Mouse (Mus musculus) lung, embryonic 15.5 days (tissue): ENCODE results near the gene Iqca. TPM values are rescaled to one million over a fixed set of nuclear protein-coding genes. Genes with fewer than 3 reads are reported as not detected.

ENCODE experiments used
- ATAC-seq: fragments of 200-750 bp; cut with Nextera tagmentation; 2 replicates; pipeline ENCODE4 v1.8.0; 2017; ENCODE audit warnings: moderate number of reproducible peaks, borderline replicate concordance; ENCODE audit not compliant: low FRiP score, low TSS enrichment; ENCODE audit errors: extremely low read depth
- H3K27ac ChIP-seq: fragments of 300-500 bp; sonication (generic); 2 replicates; pipeline ENCODE4 v1.5.1; 2015; ENCODE audit warnings: moderate library complexity, mild to moderate bottlenecking, inconsistent platforms
- H3K27me3 ChIP-seq: fragments of 300-500 bp; sonication (generic); 2 replicates; pipeline ENCODE4 v1.6.1; 2015; ENCODE audit warnings: inconsistent platforms
- H3K36me3 ChIP-seq: fragments of 300-500 bp; sonication (generic); 2 replicates; pipeline ENCODE4 v1.6.1; 2015; ENCODE audit warnings: inconsistent platforms
- H3K4me1 ChIP-seq: fragments of 300-500 bp; sonication (generic); 2 replicates; pipeline ENCODE4 v1.6.1; 2015; ENCODE audit warnings: inconsistent platforms
- H3K4me2 ChIP-seq: fragments of 300-500 bp; sonication (generic); 2 replicates; pipeline ENCODE4 v1.6.1; 2015; ENCODE audit warnings: inconsistent platforms, mild to moderate bottlenecking, moderate library complexity
- H3K4me3 ChIP-seq: fragments of 300-500 bp; sonication (generic); 2 replicates; pipeline ENCODE4 v1.5.1; 2015; ENCODE audit warnings: mild to moderate bottlenecking, inconsistent platforms
- H3K9ac ChIP-seq: fragments of 300-500 bp; sonication (generic); 2 replicates; pipeline ENCODE4 v1.6.1; 2015; ENCODE audit warnings: inconsistent platforms
- H3K9me3 ChIP-seq: fragments of 300-500 bp; sonication (generic); 2 replicates; pipeline ENCODE4 v1.6.1; 2016; ENCODE audit warnings: inconsistent platforms
- WGBS: fragments of 180-500 bp; shearing (Covaris S2); methylation state at CpG from one replicate; pipeline ENCODE4 v1.1.7; 2015; 5-methylcytosine and 5-hydroxymethylcytosine counted together
- polyA plus RNA-seq: library from polyadenylated mRNA; unstranded; fragments of >200 nt; fragmentation: Nextera tagmentation; extraction: Ambion mirVana; gene quantifications from 2 replicates; pipeline ENCODE4 v1.2.1, GENCODE M21; 2015

Gene Iqca
- polyA plus RNA-seq, 1 experiment from 2014 or later = 0.54 TPM

DNA sequence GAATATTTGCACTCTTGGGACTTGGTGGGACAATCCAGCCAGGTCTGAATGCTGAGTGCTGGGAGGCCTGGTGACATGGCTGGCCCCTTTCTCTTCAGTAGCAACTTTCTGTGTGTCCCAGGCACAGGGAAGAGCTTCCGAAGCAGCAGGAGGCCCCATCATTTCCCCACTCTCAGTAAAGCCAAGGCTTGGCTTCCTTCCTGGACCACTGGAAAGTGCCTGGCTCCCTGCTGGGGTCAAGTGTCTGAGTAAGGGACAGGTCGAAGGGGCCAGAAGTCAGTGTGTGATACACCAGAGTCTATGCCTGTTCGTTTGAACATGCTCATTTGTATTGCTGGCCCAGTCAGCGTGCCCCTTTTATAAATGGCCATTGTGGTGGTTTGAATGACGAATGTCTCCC is 152.2 kb downstream of the Iqca start:
- H3K36me3 ChIP-seq = no peaks in the 10 kb centered on the region
- no peak overlapping the region for H3K4me2 ChIP-seq
- no peak for ATAC-seq
- peaks cover 8% of the 10 kb centered on the region; the same call in 1 of the 2 replicates for H3K27me3 ChIP-seq
- no peaks in the 10 kb centered on the region for H3K9me3 ChIP-seq
- H3K4me3 ChIP-seq = no peak overlapping the region
- no peak overlapping the region for H3K9ac ChIP-seq
- 39% methylated on average over 5 of the region's 5 CpGs for WGBS
- no peaks in the 10 kb centered on the region; the same call in 1 of the 2 replicates for H3K4me1 ChIP-seq
- no peak overlapping the region for H3K27ac ChIP-seq

DNA sequence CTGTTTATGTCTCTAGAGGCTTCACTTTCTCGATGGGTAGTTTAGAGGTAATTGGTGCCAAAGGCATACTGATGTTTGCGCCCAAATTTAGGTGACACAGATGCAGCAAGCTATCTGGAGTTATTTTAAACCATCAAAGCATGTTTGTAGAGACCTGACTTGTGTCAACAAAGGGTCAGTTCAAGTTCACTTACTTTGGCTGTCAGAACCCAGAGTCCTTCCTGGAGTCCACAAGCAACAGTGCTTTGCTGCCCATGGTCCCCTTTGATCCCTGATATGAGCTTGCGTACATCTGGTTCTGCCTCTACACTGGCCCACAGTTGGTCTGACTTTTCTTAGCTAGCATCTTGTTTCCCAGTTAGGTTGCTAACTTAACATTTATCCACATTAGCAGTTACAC is 153.3 kb downstream of the Iqca start:
- H3K4me3 ChIP-seq = no peak overlapping the region
- peaks cover 19% of the 10 kb centered on the region for H3K27me3 ChIP-seq
- H3K9ac ChIP-seq = no peak overlapping the region
- no peak overlapping the region for H3K4me2 ChIP-seq
- no peaks in the 10 kb centered on the region for H3K9me3 ChIP-seq
- no peak for ATAC-seq
- 68% methylated on average over 3 of the region's 3 CpGs for WGBS
- no peaks in the 10 kb centered on the region for H3K36me3 ChIP-seq
- H3K27ac ChIP-seq = no peak overlapping the region
- no peaks in the 10 kb centered on the region; the same call in 1 of the 2 replicates for H3K4me1 ChIP-seq

DNA sequence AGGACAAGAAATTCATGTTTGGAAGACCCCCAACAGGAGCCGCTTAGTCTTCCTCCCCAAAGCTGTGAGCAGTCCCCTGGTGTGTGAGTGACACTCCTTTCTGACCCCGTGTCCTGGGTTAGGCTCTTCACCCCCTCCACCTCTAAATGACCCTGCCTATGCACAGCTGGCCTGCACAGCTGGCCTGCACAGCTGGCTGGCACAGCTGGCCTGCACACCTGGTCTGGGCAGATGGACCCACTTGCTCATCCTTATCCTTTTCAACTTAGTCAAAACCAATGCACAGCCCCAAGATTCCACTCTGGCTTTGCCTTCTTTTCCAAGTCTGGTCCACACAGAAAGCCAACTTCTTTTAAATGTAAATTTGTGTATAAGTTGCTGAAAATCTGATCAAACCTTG is 154.5 kb downstream of the Iqca start:
- Histone ChIP-seq H3K9ac (no peak overlapping the region), H3K9me3 (no peaks in the 10 kb centered on the region), H3K27me3 (peaks cover 31% of the 10 kb centered on the region), H3K36me3 (no peaks in the 10 kb centered on the region), H3K4me3 (no peak overlapping the region), H3K27ac (no peak overlapping the region), H3K4me1 (no peaks in the 10 kb centered on the region; the same call in 1 of the 2 replicates), H3K4me2 (no peak overlapping the region)
- 65% methylated on average over 2 of the region's 2 CpGs for WGBS
- no peak for ATAC-seq

DNA sequence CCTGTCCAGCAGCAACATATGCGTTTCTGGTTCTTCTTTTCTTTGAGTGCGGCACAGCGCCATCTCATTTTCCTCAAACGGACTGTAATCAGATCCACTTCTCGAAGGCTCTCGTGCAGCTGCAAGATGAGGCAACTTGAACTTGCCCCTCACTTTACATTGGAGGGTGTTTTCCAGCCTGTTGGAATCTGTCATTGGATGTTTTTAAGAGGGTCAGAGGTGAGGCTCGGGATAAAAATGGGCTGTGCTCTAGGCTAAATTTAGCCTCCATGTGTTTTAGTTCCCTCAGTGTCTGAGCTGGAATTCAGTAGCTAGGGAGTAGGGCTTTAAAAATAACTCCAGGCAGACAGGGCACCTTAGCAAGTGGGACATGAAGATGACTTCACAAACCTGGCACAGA is 155.1 kb downstream of the Iqca start:
- no peak overlapping the region for H3K4me2 ChIP-seq
- 17% methylated on average over 7 of the region's 7 CpGs for WGBS
- no peak overlapping the region for H3K27ac ChIP-seq
- peak; percentile 44; the same call in 1 of the 2 replicates for ATAC-seq
- H3K36me3 ChIP-seq = no peaks in the 10 kb centered on the region
- no peak overlapping the region for H3K9ac ChIP-seq
- no peaks in the 10 kb centered on the region for H3K9me3 ChIP-seq
- peaks cover 37% of the 10 kb centered on the region for H3K27me3 ChIP-seq
- H3K4me1 ChIP-seq = no peaks in the 10 kb centered on the region; the same call in 1 of the 2 replicates
- H3K4me3 ChIP-seq = no peak overlapping the region

DNA sequence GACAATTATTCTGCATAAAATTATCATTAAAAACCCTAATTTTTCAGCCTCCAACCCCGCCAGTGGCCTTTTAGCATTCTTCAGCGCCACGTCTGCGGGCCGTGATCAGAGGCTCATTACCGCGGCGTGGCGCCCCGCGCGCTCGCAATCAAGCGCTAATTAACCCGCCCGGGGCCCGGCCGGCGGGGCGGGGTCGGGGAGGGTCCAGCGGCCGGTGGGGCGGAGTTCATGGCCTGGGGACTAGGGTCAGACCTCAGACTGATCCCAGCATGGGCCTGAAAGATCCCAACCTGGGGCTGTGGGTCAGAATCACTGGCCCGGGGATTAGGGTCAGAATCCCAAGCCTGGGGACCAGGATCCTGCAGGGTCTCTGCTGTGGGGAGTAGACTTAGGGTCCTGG is 160.9 kb downstream of the Iqca start:
- no peak overlapping the region for H3K4me3 ChIP-seq
- ATAC-seq = no peak
- H3K4me1 ChIP-seq = no peaks in the 10 kb centered on the region
- H3K27me3 ChIP-seq = peaks cover 78% of the 10 kb centered on the region
- no peak overlapping the region for H3K27ac ChIP-seq
- no peaks in the 10 kb centered on the region for H3K36me3 ChIP-seq
- WGBS = 2% methylated on average over 25 of the region's 25 CpGs
- H3K9me3 ChIP-seq = no peaks in the 10 kb centered on the region
- no peak overlapping the region for H3K9ac ChIP-seq
- 0 out of 2 replicates have a peak overlapping the region, but pooled peaks have one; percentile 2 for H3K4me2 ChIP-seq

Other genes starting within 250 kb of the Iqca start
- 0.16 TPM in 1 of 2 replicates, not detected in the other for gene Gbx2, start 222.2 kb downstream of the Iqca start, polyA plus RNA-seq
- 0.04 and 0.08 TPM in 2 replicates for gene Asb18, start 138.7 kb downstream of the Iqca start, polyA plus RNA-seq
- gene Ackr3, start 50.6 kb upstream of the Iqca start, polyA plus RNA-seq = 24.4 TPM in 2 replicates